Mouse (Mus musculus): Measurements from ENCODE around the gene Cdcp1.

GRCm38 (mm10) chr9:123123571-123124412 is 92.0 kb downstream of the Cdcp1 start:
- TF ChIP-seq CTCF (IDR thresholded peaks at IDR 0.05; ENCODE audit: control insufficient read depth, insufficient read depth, insufficient read length) (no peak), USF1 (IDR thresholded peaks at IDR 0.05; ENCODE audit: low read depth) (no peak)

All from C2C12 (cell line).